Mouse (Mus musculus): ENCODE data around the gene Ppcs. TPM values are rescaled to one million over a fixed set of nuclear protein-coding genes. Genes with fewer than 3 reads are reported as not detected.

The Ppcs gene
- 8.4 and 14.3 TPM in 2 replicates for polyA plus RNA-seq (2012; rRNA removed)

GRCm38 (mm10) chr4:119422294-119422964 is at the start of gene Ppcs, which contains the start of gene Zmynd12:
Ppcs (minus strand) TSS chr4:119422420.
Zmynd12 (plus strand) TSS chr4:119422814.

GRCm38 (mm10) chr4:119415072-119415753 is 7.0 kb downstream of the Ppcs start, which contains the start of gene Ccdc30:
Ccdc30 (minus strand) TSS chr4:119415521.

Other genes starting within 250 kb of the Ppcs start
- 5.5 and 7.3 TPM in 2 replicates for gene Zfp691, start 248.2 kb downstream of the Ppcs start, polyA plus RNA-seq (2012; rRNA removed)
- gene Ermap, start 232.4 kb downstream of the Ppcs start, polyA plus RNA-seq (2012; rRNA removed): not detected in 2 replicates
- gene Svbp, start 227.1 kb downstream of the Ppcs start, polyA plus RNA-seq (2012; rRNA removed): 21.2 and 21.6 TPM in 2 replicates
- 0.10 TPM in 1 of 2 replicates, not detected in the other for gene Tmem269, start 204.2 kb downstream of the Ppcs start, polyA plus RNA-seq (2012; rRNA removed)
- gene AU022252, start 189.7 kb downstream of the Ppcs start, polyA plus RNA-seq (2012; rRNA removed): 1.0 and 1.5 TPM in 2 replicates
- gene P3h1, start 189.5 kb downstream of the Ppcs start, polyA plus RNA-seq (2012; rRNA removed): 7.1 and 9.0 TPM in 2 replicates
- gene Cldn19, start 167.0 kb downstream of the Ppcs start, polyA plus RNA-seq (2012; rRNA removed): 0.17 TPM in 1 of 2 replicates, not detected in the other
- 72.0 and 89.9 TPM in 2 replicates for gene Ybx1, start 127.8 kb downstream of the Ppcs start, polyA plus RNA-seq (2012; rRNA removed)
- 0.95 and 1.0 TPM in 2 replicates for gene Ppih, start 101.9 kb downstream of the Ppcs start, polyA plus RNA-seq (2012; rRNA removed)
- 0.16 TPM in 1 of 2 replicates, not detected in the other for gene Ccdc30, start 6.9 kb downstream of the Ppcs start, polyA plus RNA-seq (2012; rRNA removed)
- 0.52 and 0.53 TPM in 2 replicates for gene Zmynd12, start 394 bp upstream of the Ppcs start, polyA plus RNA-seq (2012; rRNA removed)
- gene Rimkla, start 70.2 kb upstream of the Ppcs start, polyA plus RNA-seq (2012; rRNA removed): 0.12 and 0.29 TPM in 2 replicates
- gene Foxj3, start 114.6 kb upstream of the Ppcs start, polyA plus RNA-seq (2012; rRNA removed): 3.0 and 4.2 TPM in 2 replicates
- 2.4 and 5.9 TPM in 2 replicates for gene Frg2f1, start 117.1 kb upstream of the Ppcs start, polyA plus RNA-seq (2012; rRNA removed)
- gene Guca2a, start 215.3 kb upstream of the Ppcs start, polyA plus RNA-seq (2012; rRNA removed): 0.44 and 0.58 TPM in 2 replicates
- 0.24 and 0.75 TPM in 2 replicates for gene Guca2b, start 236.5 kb upstream of the Ppcs start, polyA plus RNA-seq (2012; rRNA removed)